Mouse (Mus musculus): ENCODE measurements around the gene Samd11.

The Samd11 gene

DNA sequence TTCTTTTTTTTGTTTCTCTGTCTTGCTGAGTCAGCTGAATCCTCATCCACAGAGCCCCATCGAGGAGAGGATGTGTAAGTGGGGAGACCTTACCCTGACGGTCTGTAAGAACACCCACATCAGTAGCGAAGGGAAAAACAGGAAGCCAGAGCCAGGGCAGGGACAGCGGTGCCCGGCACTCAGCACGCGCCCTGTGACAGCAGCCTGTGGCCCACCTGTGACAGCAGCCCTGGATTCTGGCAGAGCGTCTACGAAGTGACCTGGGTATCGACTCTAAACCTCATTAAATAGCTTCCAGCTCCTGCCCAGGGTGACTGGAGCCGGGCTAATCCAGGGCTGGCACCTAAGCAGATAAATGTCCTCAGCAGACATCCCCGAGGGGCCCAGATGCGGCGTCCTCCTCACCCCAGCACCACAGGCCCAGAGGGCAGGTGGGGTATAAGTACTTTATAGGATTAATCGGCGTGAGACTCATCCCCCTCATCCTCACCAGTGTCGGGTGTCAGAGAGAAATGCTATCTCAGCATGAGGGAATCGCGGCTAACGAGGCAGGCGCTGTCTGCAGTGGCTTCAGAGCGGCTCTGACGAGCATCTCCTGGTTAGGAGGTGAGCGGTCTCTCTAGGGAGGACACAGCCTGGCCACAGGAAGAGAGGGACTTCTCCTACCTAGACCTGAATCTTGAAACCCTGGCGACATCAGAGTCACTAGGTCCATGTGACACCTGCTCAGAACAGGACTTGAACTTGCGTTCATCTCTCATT lies at the start of gene Samd11:
Gene Samd11 (minus strand): TSS at position 580 of the 762 bp plus-strand sequence.
- DNase-seq (ENCODE audit: low read depth, low spot score), result peak; percentile 61

DNA sequence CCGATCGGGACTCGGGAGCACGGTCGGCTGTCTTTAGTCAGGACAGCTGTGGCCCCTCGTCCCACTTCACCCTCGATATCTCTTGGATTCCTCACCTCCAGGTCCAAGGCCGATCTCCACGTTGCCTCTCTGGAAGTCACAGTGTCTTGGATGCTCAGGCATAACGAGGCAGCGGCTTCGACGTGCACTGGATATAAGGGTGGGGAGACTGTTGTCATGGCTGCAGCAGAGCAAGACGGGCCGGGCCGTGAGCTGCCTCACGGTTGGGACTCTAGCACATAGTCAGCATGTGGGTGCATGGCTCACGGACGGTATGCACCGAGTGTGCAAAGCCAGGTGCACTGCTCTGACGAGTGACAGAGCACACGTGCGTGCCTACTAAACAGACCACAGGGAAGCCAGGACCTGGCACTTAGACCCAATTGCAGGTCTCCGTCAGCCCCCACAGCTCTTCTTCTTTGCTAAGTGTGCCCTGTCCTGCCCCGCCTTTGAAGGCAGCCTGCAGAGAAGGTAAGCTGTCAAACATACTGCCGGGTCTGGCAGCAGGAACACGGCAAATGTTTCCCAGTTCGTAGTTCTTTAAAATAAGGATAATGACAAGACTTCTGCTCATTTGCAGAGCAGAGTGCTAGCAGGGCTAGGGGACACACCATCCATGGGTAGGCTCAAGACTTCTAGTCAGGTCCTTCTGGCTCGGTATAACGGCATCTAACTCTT lies 938 bp downstream of the Samd11 start:
- peak; percentile 51 for DNase-seq (ENCODE audit: low read depth, low spot score)

DNA sequence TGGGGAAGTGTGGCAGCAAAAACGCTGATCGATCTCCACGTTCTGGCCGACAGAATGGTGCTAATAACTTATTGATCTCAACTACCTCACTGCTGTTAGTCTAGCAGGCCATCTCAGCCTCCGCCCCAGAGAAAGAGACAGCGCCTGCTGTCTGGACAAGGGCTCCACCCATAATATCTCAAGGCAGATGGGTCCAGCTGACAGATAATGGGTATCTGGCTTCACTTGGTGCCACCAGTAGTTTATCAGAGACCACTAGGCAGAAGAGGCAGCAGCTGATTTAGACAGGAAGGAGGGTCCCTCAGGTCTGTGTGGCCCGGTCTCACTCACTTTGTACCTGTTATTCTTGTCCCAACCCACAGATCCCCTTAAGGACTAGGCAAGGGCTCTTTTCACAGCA lies 2.4 kb downstream of the Samd11 start:
- DNase-seq (ENCODE audit: low read depth, low spot score), result no peak

DNA sequence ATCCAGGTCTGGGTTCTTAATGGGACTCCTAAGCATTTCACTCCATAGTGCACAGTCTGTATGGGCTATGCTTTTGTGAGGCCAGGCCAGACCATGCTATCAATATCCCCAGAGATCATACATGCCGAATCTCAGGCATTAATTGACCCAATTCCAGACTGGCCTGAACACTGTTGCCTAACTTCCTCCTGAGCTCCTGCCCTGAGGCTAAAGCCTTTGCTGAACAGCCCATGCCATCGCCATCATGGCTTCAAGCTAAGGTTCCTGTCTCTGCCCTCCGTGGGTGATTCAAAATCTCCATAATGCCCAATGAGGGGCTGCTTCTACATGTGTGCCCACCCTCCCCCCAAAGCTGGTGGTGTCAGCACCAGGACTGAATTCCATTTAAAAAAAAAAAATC lies 2.8 kb downstream of the Samd11 start:
- no peak for DNase-seq (ENCODE audit: low read depth, low spot score)

DNA sequence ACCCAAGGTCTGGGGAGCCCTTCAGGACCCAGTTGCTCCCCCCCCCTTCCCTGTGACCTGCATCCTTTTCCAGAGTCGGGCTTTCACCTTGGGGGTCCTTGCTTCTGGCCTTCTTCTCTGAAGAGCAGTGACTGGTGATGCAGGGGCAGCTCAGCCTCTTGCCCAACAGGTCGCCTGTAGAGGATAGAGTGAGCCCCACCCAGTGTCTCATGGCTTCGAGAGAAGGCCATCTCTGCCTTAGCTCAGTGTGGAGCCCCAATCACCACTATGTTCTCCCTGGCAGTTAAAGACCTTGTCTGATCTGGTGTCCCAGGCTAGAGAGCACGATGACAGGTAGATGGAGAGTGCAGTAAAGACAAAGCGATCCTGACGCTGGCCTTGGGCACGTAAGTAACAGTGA lies 3.3 kb downstream of the Samd11 start:
- no peak for DNase-seq (ENCODE audit: low read depth, low spot score)

DNA sequence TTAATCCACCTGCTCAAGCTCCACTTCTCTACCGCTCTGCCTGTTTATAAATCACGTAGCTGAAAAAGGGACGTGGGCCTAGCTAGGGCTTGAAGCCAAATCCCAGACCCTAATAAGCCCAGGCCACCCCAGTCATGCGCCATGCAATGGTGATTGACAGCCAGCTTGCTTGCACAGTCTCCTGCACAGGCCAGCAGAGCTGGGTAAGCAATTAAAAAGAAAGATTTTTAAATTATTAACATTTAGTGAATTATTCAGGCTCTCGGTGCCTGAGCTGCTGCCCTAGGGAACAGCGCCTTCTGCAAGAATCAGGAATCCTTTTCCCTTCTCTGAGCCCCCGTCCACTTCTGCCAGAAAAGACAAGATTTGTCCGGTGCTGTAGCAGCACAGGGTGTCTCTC lies 4.4 kb downstream of the Samd11 start:
- no peak for DNase-seq (ENCODE audit: low read depth, low spot score)

DNA sequence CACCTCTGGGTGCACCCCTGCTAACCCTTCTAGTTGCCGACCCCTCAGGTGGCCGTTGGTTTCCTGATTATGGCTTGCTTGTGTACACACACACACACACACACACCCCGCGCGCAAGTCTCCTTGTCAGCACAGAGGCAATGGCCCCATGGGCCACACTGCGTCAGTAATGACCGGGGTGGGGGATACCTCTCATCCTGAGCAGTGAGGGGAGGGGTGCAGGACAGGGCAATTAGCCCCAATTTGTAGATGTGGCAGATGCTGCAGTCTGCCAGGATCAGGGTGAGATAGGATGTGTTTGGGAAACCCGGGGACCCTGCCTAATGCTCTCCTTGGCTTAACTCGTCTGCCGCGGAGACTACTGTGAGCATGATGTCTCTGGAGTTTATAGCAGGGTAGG lies 5.9 kb downstream of the Samd11 start:
- no peak for DNase-seq (ENCODE audit: low read depth, low spot score)

DNA sequence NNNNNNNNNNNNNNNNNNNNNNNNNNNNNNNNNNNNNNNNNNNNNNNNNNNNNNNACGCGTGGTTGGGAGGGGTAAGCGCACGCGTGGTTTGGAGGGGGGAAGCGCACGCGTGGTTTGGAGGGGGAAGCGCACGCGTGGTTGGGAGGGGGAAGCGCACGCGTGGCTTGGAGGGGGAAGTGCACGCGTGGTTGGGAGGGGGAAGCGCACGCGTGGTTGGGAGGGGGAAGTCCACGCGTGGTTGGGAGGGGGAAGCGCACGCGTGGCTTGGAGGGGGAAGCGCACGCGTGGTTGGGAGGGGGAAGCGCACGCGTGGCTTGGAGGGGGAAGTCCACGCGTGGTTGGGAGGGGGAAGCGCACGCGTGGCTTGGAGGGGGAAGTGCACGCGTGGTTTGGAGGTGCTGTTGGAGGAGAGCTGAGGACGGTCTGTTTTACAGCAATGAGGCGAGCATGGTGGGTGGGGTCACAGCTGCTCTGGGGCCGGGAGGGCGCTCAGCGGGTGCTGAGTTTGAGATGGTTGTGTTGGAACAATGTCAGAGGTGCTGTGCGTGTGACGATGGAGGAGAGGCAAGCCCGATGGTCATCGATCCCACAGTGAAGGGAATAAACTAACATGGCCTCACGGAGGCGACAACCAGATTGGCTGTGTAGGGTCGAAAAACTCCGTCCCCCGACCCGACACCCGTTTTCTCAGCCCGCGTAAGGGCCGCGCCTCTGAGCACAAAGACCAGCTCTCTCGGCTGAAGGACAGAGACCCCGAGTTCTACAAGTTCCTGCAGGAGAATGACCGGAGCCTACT lies 18.6 kb downstream of the Samd11 start:
- DNase-seq (ENCODE audit: low read depth, low spot score), result peak; percentile 56

DNA sequence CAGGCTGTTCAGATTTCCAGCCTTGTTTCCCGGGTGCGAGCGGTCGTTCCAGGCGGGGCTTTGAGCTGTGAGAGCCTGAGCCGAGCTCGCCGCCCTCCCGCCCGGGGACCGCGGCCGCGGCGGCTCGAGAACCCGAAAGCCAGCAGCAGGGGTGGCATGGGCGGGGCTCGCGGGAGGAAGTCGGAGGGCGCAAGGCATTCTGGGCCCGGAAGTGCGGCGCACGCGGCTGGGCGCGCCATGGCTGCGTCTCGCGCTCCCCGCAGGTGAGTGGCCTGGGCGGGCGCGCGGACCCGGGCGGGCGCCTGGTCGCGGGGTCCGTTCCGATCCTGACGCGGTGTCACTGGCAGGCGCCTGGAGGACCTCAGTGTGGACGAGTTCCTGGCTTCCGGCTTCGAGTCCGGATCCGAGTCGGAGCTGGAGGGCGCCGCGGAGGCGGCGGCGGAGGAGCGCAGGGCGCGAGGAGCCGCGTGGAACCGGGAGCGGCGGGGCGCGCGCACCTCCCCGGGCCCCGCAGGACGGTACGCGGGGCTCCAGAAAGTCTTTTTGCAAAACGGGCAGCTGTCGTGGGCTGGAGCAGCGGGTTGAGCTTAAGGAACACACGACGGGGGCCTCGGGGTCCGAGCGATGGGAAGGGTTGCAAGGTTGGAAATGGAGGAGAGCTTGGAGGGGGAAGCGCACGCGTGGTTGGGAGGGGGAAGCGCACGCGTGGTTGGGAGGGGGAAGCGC lies 19.5 kb downstream of the Samd11 start, which contains the start of gene Noc2l:
Gene Noc2l (plus strand): TSS at position 203 of the 726 bp plus-strand sequence.
- peak; percentile 96 for DNase-seq (ENCODE audit: low read depth, low spot score)

DNA sequence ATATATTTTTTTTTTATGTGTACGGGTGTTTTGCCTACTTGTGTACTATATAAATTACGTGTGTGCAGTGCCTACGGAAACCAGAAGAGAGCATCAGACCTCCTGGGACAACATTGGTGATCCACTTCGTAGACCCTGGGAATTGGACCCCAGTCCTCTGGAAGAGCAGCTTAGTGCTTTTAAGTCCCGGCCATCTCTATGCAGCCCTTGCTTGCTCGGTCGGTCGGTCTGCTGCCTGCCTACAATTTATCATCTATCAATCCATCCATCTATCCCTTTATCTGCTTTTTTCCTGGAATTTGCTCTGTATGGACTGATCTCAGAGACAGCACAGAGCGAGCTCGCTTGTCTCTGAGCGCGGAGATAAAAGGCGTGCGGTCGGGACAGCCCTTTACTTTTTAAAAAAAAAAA lies 20.1 kb downstream of the Samd11 start:
- DNase-seq (ENCODE audit: low read depth, low spot score), result no peak

DNA sequence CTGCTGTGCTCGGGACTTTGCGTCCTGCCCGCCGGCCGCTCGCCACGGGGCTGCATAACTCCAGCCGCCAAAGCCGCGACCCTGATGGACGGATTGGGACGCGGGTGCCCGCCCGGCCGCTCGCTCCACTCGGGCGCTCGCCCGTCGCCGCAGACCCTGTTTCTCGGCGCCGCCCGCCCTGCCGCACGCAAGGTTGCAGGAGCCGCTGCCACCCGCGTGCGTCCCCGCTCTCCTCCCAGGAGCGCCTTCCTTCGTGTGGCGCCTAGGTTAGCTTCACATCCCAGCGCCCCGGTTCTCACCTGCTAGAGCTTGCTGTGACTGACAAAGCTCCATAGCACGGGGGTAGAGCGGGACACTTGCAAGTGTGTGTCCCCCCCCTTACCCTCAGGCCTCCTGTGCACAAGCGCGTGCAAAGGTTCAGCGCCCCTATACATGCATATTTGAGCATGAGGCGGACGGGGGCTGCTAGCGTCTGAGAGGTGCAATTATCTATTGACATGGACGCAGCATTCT lies 20.7 kb downstream of the Samd11 start, which contains the start of gene Plekhn1:
Gene Plekhn1 (minus strand): TSS at position 157 of the 513 bp plus-strand sequence.
- DNase-seq (ENCODE audit: low read depth, low spot score), result peak; percentile 76

DNA sequence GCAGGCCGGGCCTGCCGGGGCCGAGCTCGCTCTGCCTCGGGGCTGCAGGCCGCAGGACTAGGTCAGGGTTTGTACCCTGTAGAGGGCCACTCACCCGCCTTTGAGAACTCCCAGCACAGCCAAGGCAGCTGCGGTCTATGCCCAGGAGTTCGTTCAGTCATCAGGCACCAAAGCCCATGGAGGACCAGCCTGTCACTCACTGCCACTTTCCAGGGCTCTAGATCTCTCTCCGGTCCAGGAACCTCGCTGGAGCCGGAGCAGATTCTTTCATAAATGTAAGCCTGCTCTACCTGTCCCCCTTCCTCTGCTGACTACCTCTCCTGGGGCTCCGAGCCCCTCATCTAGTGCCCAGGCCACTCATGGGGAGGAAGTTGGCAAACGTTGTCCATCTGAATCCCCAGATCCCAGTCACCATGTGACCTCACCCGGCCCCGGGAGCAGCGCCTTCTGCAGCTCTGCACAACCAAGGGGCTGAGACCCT lies 21.4 kb downstream of the Samd11 start:
- peak; percentile 28 for DNase-seq (ENCODE audit: low read depth, low spot score)

DNA sequence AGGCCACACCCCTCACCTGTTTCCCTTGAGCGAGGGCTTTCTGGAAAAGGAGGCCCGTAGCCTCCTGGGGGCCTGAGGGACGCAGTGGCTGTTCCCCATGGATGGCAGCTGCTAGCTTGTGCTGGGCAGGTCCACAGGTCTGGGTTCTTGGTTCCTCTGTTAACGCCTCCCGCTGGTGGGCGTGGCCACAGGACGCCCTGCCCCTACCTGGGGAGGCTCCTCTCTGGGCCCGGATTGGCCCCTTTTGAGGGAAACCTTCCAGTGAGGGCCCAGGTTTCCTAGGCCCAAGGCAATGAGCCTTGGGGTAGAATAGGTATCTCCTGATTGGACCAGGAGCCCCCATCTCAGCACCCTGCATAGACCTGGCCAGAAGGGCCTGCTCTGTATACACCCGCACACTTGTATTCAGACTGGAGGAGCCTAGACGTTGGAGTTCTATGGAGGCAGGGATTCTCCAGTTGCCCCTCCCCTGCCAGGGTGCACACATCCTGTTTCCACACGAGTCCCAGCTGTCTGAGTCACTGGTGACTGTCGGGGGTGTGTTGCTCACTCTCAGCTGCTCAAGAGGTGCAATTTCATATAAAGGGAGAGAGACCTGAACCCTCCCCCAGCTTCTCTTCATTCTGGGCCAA lies 26.9 kb downstream of the Samd11 start:
- DNase-seq (ENCODE audit: low read depth, low spot score), result no peak

DNA sequence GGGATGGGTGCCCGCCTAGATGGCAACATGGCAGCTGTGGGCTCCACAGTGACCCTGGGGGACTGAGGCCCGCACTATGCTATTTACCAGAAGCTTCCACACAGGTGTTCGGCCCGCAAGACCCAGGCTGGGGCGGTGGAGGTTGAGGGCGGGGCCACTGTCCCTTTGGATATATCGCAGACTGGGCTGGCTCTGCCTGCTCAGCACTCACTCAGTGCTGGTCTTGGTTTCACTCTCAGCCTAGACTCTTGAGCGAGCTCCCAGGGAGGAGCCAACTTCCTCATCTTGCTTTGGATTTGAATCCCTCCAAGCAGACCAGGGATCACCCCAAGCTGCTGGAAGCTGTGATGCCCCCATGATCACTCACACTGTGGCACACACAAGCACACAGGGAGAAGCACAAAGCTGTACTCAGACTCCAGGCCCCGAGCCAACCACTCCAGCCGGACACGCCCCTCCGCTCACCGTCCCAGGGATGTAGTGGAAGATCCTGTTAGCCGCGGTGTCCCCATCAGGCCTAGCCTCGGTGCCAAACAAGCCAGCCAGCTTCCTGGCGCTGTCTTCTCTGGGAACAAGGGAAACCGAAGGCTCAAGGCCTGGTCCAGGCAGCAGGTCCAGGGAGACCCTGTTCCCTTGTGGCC lies 27.6 kb downstream of the Samd11 start:
- DNase-seq (ENCODE audit: low read depth, low spot score), result no peak

DNA sequence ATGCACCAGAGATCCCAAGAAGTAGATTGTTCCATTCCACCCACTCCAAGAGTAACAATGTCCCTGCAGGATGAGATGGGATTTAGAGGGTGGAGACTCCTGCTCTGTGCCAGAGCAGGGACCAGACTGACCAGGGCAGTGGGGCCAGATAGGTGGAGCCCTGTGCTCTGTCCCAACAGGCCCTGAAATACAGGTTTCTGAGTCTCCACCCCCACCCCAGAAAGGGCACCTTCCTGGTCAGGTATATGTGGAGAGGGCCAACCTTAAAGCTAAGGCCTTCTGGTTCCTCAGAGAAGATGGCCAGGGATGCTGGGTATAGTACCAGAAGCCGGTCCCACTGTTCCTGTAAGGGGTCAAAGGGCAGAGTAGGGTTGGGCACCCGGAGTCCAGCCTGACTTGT lies 31.2 kb downstream of the Samd11 start:
- no peak for DNase-seq (ENCODE audit: low read depth, low spot score)

DNA sequence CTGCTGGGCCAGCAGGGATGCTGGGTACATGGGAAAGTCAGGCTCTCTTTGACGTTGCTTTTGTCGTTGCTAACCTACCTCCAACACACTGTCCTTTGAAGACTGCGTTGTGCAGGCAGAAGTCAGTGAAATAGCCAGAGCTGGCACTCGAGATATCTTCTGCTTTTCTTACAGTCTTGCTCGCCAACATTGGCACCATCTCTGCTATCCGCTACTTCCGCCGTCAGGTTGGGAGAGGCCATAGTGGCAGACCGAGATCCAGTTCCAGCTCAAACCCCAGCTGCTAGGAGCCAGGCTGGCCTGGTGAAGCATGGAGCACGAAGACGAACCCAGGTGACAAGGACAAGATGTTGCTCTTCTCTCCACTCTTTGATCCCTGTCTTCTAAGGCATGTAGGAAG lies 35.5 kb downstream of the Samd11 start:
- no peak for DNase-seq (ENCODE audit: low read depth, low spot score)

DNA sequence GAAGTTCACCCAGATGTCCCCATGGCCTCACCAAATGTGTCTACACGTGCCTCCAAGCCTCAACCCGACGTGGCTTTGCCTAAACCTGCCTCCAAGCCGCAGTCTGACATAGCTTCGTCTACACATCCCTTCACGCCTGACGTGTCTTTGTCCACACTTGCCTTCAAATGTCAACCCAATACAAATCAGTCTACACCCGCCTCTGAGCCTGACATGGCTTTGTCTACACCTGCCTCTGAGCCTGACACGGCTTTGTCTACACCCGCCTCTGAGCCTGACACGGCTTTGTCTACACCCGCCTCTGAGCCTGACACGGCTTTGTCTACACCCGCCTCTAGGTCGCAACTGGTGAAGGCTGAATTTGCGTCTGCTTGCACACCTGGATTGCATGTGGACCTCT lies 37.6 kb downstream of the Samd11 start:
- no peak for DNase-seq (ENCODE audit: low read depth, low spot score)

DNA sequence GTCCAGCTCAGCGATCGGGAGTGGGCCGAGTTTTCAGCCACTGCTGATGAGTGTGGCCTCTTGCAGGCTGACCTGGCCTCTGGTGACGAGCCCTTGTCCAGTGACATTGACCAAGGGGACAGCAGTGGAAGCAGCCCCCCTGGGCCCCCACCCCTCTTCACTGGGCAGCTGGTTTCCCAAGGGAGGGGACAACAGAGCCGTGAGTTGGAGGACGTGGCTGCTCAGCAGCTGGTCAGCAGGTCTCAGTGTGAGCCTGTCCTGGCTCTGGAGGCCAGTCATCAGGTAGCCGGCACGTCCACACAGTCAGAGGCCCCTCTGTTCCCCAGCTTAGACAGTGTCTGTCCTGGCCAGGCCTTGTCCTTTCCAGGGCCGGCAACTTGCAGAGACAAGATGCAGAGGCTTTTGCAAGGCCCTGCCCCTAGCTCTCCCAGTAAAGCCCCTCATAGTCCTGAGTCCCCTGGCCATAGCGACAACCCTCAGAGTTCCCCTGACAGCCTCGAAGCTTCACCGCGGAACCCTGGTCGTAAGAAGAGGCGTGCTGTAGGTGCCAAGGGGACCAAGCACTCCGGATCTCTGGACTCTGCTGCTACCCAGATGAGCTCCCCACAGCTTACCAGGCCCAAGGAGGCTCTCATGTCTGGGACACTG lies 38.3 kb downstream of the Samd11 start:
- no peak for DNase-seq (ENCODE audit: low read depth, low spot score)

DNA sequence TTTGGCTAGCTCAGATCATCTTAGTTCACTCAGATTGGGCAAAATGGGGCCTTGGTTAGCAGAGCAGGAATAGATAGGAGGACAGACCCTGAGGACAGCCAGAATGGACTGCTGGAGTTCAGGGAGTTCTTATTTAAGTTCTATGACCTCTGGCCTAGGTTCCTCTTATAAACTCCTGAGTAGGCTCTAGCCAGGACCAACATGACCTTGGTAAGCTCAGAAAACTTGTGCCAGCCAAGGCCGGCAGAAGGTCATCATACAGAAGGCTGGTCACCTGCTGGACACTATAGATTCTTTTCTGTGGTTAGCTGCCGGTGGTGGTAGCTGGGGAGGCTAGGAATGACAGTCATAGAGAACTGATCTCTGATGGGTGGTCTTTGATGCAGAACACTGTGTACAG lies 39.3 kb downstream of the Samd11 start:
- DNase-seq (ENCODE audit: low read depth, low spot score), result no peak

DNA sequence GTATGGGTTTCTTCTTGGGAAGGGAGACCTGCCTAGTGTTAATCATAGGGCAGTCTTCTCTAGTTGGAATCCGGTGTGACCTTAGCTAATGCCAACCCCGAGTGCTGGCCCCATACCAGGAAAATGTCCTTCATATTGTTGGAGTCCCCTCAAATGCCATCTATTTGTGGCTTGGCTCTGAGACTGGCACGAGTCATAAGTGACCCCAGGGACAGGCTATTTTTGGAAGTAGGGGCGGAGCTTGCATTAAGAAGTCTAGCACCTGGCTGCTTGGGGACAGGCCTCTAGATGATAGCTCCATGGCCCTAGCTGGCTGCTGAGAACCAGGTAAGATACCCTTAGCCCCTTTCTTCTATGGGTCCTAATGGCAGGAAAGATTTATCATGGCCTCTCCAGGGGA lies 39.8 kb downstream of the Samd11 start, which contains the start of gene Perm1:
Gene Perm1 (plus strand): TSS at position 220 of the 400 bp plus-strand sequence.
- DNase-seq (ENCODE audit: low read depth, low spot score), result no peak
